Mouse (Mus musculus) embryonic facial prominence, embryonic 13.5 days (tissue): Measurements from ENCODE around the gene Cryzl2. TPM values are rescaled to one million over a fixed set of nuclear protein-coding genes. Genes with fewer than 3 reads are reported as not detected.
A peak's percentile ranks its signal among the peaks of the same experiment; 100 is the strongest.

Experiments
- ATAC-seq: fragments of 200-750 bp; cut with Nextera tagmentation; 2 replicates; pipeline ENCODE4 v1.8.0; 2017; ENCODE audit warnings: low read depth; ENCODE audit not compliant: insufficient number of reproducible peaks, insufficient read depth, low FRiP score, low TSS enrichment
- H3K27ac ChIP-seq: fragments of 300-500 bp; sonication (generic); 2 replicates; pipeline ENCODE4 v1.5.1; 2015; ENCODE audit warnings: moderate library complexity, mild to moderate bottlenecking, inconsistent platforms
- H3K27me3 ChIP-seq: fragments of 300-500 bp; sonication (generic); 2 replicates; pipeline ENCODE4 v1.6.1; 2015; ENCODE audit warnings: mild to moderate bottlenecking, inconsistent platforms
- H3K36me3 ChIP-seq: fragments of 300-500 bp; sonication (generic); 2 replicates; pipeline ENCODE4 v1.6.1; 2015; ENCODE audit warnings: mild to moderate bottlenecking, inconsistent platforms
- H3K4me1 ChIP-seq: fragments of 300-500 bp; sonication (generic); 2 replicates; pipeline ENCODE4 v1.6.1; 2015; ENCODE audit warnings: inconsistent platforms
- H3K4me2 ChIP-seq: fragments of 300-500 bp; sonication (generic); 2 replicates; pipeline ENCODE4 v1.6.1; 2015; ENCODE audit warnings: moderate library complexity, mild to moderate bottlenecking, inconsistent platforms
- H3K4me3 ChIP-seq: fragments of 300-500 bp; sonication (generic); 2 replicates; pipeline ENCODE4 v1.5.1; 2015; ENCODE audit warnings: mild to moderate bottlenecking, inconsistent platforms
- H3K9ac ChIP-seq: fragments of 300-500 bp; sonication (generic); 2 replicates; pipeline ENCODE4 v1.6.1; 2015; ENCODE audit warnings: mild to moderate bottlenecking, inconsistent platforms
- H3K9me3 ChIP-seq: fragments of 300-500 bp; sonication (generic); 2 replicates; pipeline ENCODE4 v1.6.1; 2016; ENCODE audit warnings: inconsistent platforms
- WGBS: fragments of 180-500 bp; shearing (Covaris S2); methylation state at CpG from one replicate; pipeline ENCODE4 v1.1.7; 2015; ENCODE audit warnings: mixed read lengths; 5-methylcytosine and 5-hydroxymethylcytosine counted together
- polyA plus RNA-seq: library from polyadenylated mRNA; unstranded; fragments of >200 nt; fragmentation: Nextera tagmentation; extraction: Ambion mirVana; gene quantifications from 2 replicates; pipeline ENCODE4 v1.2.1, GENCODE M21; 2015

Cryzl2 gene
- polyA plus RNA-seq, 1 experiment from 2014 or later = 9.3 TPM

GRCm38 (mm10) chr1:157425741-157426427, 32.5 kb upstream of the Cryzl2 start:
- Histone ChIP-seq H3K4me3 (no peak overlapping the region), H3K9me3 (no peaks in the 10 kb centered on the region), H3K27ac (no peak overlapping the region), H3K9ac (no peak overlapping the region), H3K27me3 (no peaks in the 10 kb centered on the region), H3K36me3 (no peaks in the 10 kb centered on the region), H3K4me2 (peak overlapping the region; percentile 3; the same call in 1 of the 2 replicates), H3K4me1 (peaks cover 4% of the 10 kb centered on the region; the same call in 1 of the 2 replicates)
- ATAC-seq = no peak
- WGBS = 57% methylated on average over 8 of the region's 8 CpGs

DNA sequence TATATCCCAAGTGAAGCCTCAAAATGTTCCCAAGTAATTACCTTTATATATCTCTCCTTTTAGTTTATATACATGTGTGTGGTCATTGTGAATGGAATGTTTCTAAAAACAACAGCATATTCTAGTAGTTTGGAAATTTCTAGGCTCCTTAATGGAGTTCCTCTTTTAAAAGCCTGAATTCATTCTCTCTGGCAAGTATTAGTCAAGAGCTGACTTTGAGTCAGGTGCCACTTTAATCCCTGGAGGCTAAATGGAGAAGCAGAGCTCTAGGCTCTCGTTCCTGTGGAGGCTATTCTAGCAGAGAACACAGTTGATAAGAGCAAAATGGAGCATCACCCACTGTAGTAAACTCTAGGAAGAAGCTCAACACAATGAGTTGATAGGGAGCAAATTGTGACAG, 31.4 kb upstream of the Cryzl2 start:
- H3K27ac ChIP-seq = no peak overlapping the region
- no peaks in the 10 kb centered on the region for H3K27me3 ChIP-seq
- no peak overlapping the region for H3K4me2 ChIP-seq
- WGBS = 74% methylated on average over 1 of the region's 1 CpGs
- H3K36me3 ChIP-seq = no peaks in the 10 kb centered on the region
- peaks cover 4% of the 10 kb centered on the region; the same call in 1 of the 2 replicates for H3K4me1 ChIP-seq
- H3K9me3 ChIP-seq = no peaks in the 10 kb centered on the region
- H3K4me3 ChIP-seq = no peak overlapping the region
- H3K9ac ChIP-seq = no peak overlapping the region
- ATAC-seq = no peak

DNA sequence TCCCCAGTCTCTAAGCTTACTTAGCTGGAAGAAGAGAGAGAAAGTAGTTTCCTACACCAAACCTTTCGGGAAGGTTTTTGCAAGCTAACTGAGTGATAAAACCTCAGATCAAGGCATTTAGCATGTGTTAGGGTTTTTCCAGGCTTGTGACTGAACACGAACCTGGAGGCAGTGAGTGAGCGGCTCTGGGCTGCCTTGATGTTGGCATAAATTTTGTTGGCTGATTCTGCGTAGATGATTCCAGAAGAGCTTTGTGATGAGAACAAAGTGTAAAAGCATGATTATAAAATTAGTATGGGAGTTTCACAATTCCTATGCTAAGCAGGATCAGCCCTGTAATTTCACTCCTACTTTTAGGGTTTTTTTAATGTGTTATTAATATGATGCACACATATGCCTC, 30.8 kb upstream of the Cryzl2 start:
- 89% methylated on average over 4 of the region's 4 CpGs for WGBS
- H3K27ac ChIP-seq = no peak overlapping the region
- no peak for ATAC-seq
- no peaks in the 10 kb centered on the region for H3K27me3 ChIP-seq
- no peak overlapping the region for H3K4me2 ChIP-seq
- no peaks in the 10 kb centered on the region for H3K36me3 ChIP-seq
- H3K4me1 ChIP-seq = peaks cover 4% of the 10 kb centered on the region; the same call in 1 of the 2 replicates
- H3K9ac ChIP-seq = no peak overlapping the region
- H3K4me3 ChIP-seq = no peak overlapping the region
- H3K9me3 ChIP-seq = no peaks in the 10 kb centered on the region

- Histone ChIP-seq H3K4me2 (no peak overlapping the region), H3K9ac (no peak overlapping the region), H3K27ac (no peak overlapping the region), H3K27me3 (no peaks in the 10 kb centered on the region), H3K4me1 (peaks cover 4% of the 10 kb centered on the region; the same call in 1 of the 2 replicates), H3K4me3 (no peak overlapping the region), H3K36me3 (no peaks in the 10 kb centered on the region), H3K9me3 (no peaks in the 10 kb centered on the region)
- no peak for ATAC-seq
- WGBS = 85% methylated on average over 3 of the region's 3 CpGs
These were observed 30.0 kb upstream of the Cryzl2 start for GRCm38 (mm10) chr1:157428366-157428765.

DNA sequence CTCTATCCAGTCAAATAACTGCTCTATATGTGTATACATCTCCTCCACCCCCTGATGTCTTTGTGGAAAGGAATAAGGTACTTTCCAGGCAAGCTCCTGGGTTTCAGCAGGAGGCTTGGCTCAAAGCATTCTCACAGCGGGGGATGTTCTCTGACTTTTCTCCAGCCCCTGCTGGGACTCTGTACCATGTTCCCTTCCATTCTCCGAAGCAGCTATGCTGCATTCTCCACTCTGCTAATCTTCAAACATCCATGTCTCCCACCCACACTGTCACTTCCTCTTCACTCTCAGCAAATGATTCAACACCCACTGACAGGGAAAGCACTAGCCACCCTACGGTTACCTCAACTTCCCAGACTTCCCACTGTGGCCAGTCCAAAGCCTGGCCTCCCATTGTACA, 25.1 kb upstream of the Cryzl2 start:
- Histone ChIP-seq H3K36me3 (no peaks in the 10 kb centered on the region), H3K4me3 (no peak overlapping the region), H3K27ac (no peak overlapping the region), H3K9ac (no peak overlapping the region), H3K4me1 (no peaks in the 10 kb centered on the region), H3K9me3 (no peaks in the 10 kb centered on the region), H3K27me3 (no peaks in the 10 kb centered on the region), H3K4me2 (no peak overlapping the region)
- no peak for ATAC-seq
- WGBS = 50% methylated on average over 3 of the region's 3 CpGs

DNA sequence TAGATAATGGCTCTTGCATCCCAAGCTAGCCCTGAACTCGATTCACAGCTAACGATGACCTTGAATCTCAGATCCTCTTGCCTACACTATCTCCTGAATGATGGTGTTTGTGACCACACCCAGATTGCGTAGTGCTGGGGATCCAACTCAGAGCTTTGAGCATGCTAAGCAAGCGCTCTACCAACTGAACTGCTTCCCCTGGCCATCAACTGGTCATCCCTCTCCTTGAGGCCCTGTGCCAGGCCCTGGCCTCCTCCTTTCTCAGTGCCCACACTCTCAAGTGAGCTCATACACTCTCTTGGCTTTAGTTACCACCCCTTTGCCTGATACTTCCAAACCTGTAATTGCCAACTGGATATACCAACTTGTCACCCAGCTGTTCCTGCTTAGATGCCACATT, 24.0 kb upstream of the Cryzl2 start:
- Histone ChIP-seq H3K4me3 (no peak overlapping the region), H3K36me3 (no peaks in the 10 kb centered on the region), H3K4me1 (no peaks in the 10 kb centered on the region), H3K9ac (no peak overlapping the region), H3K9me3 (no peaks in the 10 kb centered on the region), H3K27me3 (0 out of 2 replicates have a peak, but pooled peaks cover under 1% of the 10 kb centered on the region), H3K4me2 (no peak overlapping the region), H3K27ac (no peak overlapping the region)
- ATAC-seq = no peak
- 89% methylated on average over 4 of the region's 4 CpGs for WGBS

DNA sequence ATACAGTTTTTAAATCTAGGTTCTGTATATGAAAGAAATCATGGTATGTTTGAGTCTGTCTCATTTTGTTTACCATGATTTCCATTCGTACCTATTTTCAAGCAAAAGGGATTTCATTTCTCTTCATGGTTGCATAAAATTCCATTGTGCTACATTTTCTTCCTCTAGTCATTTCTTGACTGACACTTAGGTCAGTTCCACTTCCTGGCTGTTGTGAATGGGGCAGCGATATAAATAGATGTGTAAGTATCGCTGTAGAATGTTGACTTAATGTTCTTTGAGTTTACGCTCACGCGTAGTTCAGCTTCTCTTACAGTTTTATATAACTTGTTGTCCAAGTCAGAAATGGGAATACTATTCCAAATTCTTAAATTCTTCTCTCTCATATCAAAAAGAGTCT, 22.5 kb upstream of the Cryzl2 start:
- no peaks in the 10 kb centered on the region for H3K36me3 ChIP-seq
- ATAC-seq = no peak
- WGBS = 90% methylated on average over 6 of the region's 6 CpGs

GRCm38 (mm10) chr1:157438290-157438689, 20.1 kb upstream of the Cryzl2 start:
- no peaks in the 10 kb centered on the region for H3K36me3 ChIP-seq
- no peak overlapping the region for H3K9ac ChIP-seq
- no peak for ATAC-seq
- H3K4me2 ChIP-seq = no peak overlapping the region
- peaks cover 10% of the 10 kb centered on the region; the same call in 1 of the 2 replicates for H3K27me3 ChIP-seq
- no peak overlapping the region for H3K27ac ChIP-seq
- WGBS = 87% methylated on average over 2 of the region's 2 CpGs
- H3K9me3 ChIP-seq = no peaks in the 10 kb centered on the region
- H3K4me1 ChIP-seq = peaks cover 9% of the 10 kb centered on the region
- H3K4me3 ChIP-seq = no peak overlapping the region

More for the DNA sequence above, 22.5 kb upstream of the Cryzl2 start:
- Histone ChIP-seq H3K4me3 (no peak overlapping the region), H3K4me1 (peaks cover 4% of the 10 kb centered on the region; the same call in 1 of the 2 replicates), H3K27ac (no peak overlapping the region), H3K9ac (no peak overlapping the region), H3K9me3 (no peaks in the 10 kb centered on the region), H3K27me3 (peaks cover 10% of the 10 kb centered on the region; the same call in 1 of the 2 replicates), H3K4me2 (no peak overlapping the region)

- Histone ChIP-seq H3K27me3 (peaks cover 10% of the 10 kb centered on the region; the same call in 1 of the 2 replicates), H3K9me3 (no peaks in the 10 kb centered on the region), H3K4me2 (no peak overlapping the region), H3K9ac (no peak overlapping the region), H3K36me3 (no peaks in the 10 kb centered on the region), H3K4me1 (peaks cover 15% of the 10 kb centered on the region), H3K27ac (no peak overlapping the region), H3K4me3 (no peak overlapping the region)
- 84% methylated on average over 4 of the region's 4 CpGs for WGBS
- ATAC-seq = no peak
These were observed 19.3 kb upstream of the Cryzl2 start for GRCm38 (mm10) chr1:157439101-157439500.

- Histone ChIP-seq H3K36me3 (no peaks in the 10 kb centered on the region), H3K9me3 (no peaks in the 10 kb centered on the region), H3K27ac (no peak overlapping the region), H3K9ac (no peak overlapping the region), H3K4me3 (no peak overlapping the region), H3K4me2 (peak overlapping the region; percentile 40), H3K27me3 (peaks cover 15% of the 10 kb centered on the region; the same call in 1 of the 2 replicates), H3K4me1 (peaks cover 20% of the 10 kb centered on the region)
- no peak for ATAC-seq
- 3% methylated on average over 14 of the region's 14 CpGs for WGBS
These were observed 18.3 kb upstream of the Cryzl2 start for GRCm38 (mm10) chr1:157439973-157440641.

DNA sequence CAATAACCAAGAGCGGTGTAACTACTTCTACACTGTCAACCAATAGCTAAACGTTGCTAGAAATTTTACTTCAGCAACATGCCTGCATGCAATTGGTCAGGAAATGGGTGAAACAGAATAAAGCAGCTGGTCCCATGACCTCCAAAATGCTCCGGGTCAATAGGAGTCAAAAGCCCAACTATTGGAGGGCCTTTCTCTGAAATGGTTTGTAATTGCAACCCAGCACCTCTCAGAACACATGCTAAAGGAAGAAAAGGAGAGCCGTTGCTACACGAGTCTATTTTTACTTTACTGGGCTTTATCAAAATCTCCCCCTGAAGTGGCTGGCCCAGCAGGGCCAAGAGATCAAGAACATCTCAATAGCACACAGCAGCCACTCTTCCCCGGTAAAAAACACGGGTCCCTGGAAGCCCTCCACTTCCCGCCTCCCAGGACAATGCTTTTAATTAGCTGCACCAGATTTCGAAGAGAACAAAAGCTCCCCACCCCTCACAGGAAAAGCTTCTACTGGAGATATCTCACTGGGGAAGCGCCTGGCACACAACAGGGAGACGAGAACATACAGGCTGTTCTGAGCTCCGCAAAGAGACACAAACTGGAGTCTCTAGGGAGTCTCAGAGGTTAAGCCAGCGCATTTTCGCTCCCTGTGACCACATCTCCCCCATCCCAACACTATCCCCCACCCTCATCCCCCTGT, 15.2 kb upstream of the Cryzl2 start:
- Histone ChIP-seq H3K36me3 (no peaks in the 10 kb centered on the region), H3K9ac (no peak overlapping the region), H3K4me3 (no peak overlapping the region), H3K27me3 (peaks cover 27% of the 10 kb centered on the region), H3K4me2 (peak overlapping the region; percentile 26), H3K27ac (no peak overlapping the region), H3K4me1 (peaks cover 24% of the 10 kb centered on the region), H3K9me3 (no peaks in the 10 kb centered on the region)
- no peak for ATAC-seq
- 21% methylated on average over 14 of the region's 14 CpGs for WGBS
